In genomic region chr15:78099516-78099915, GRCm38 (mm10) we compare ENCODE assay signal across 33 mouse cellular contexts. TPM values are rescaled to one million over a fixed set of nuclear protein-coding genes. Genes with fewer than 3 reads are reported as not detected.
DNase-seq lines count a peak whose midpoint lies in the region; ATAC-seq lines count a peak whose summit lies in the region.
"Had no signal": no experiment of that assay in that cellular context is flagged by ENCODE, and none has a peak within 500 bp of the region (broad histone marks: within the 10 kb centered on the region; RNA-seq: fewer than 3 reads in every experiment).

No protein-coding gene starts in this region.

- no peaks in the 10 kb centered on the region for H3K27me3 ChIP-seq in heart, embryonic 10.5 days (ENCODE audit: insufficient read depth, poor library complexity, severe bottlenecking)
- H3K27me3 ChIP-seq: forebrain, embryonic 13.5 days; hindbrain, embryonic 15.5 days; liver, embryonic 12.5 days had no signal

- no peaks in the 10 kb centered on the region for H3K4me1 ChIP-seq in heart, embryonic 10.5 days
- H3K4me1 ChIP-seq: intestine, embryonic 15.5 days; liver, embryonic 12.5 days had no signal

- no peaks in the 10 kb centered on the region for H3K36me3 ChIP-seq in heart, embryonic 10.5 days
- H3K36me3 ChIP-seq: hindbrain, embryonic 10.5 days; hindbrain, embryonic 15.5 days; intestine, embryonic 15.5 days; liver, embryonic 12.5 days had no signal

- DNase-seq in left cerebral cortex, postnatal 4 days = peak; percentile 79
- DNase-seq in left cerebral cortex, postnatal 14 days (ENCODE audit: low spot score in 2 of 2) = no peak
- peak; percentile 74 to 80 for DNase-seq in cerebellum, adult 18-20 months
- DNase-seq in cerebellum, adult 9-11 months = peak; percentile 75
- no peak for DNase-seq in heart, embryonic 10.5 days (ENCODE audit: low spot score)
- DNase-seq in gastrocnemius, postnatal 36 days = no peak
- DNase-seq: adrenal gland, adult 8-10 months; gastrocnemius, adult 2 months; heart, postnatal 14 days; kidney, adult 2 months; kidney, postnatal 36 days; liver, postnatal 0 days; lung, postnatal 4 days; midbrain, embryonic 14.5 days; right cerebral cortex, postnatal 25 days; spleen, adult 18-20 months; thymus, postnatal 14 days had no signal

- intact Hi-C loops in left cerebral cortex, postnatal 4 days (cut with DNase I) = no loop called here
- intact Hi-C loops in left cerebral cortex, postnatal 14 days (cut with DNase I) = no loop called here
- intact Hi-C loops in gastrocnemius, postnatal 36 days (cut with DNase I) = no loop called here

- H3K27ac ChIP-seq in heart, embryonic 10.5 days = no peak overlapping the region
- H3K27ac ChIP-seq: forebrain, embryonic 13.5 days; gastrocnemius, adult 2 months; hindbrain, embryonic 10.5 days; hindbrain, embryonic 15.5 days; intestine, embryonic 15.5 days; layer of hippocampus, adult 2 months; left cerebral cortex, adult 2 months; liver, embryonic 12.5 days had no signal

- no peak for ATAC-seq in frontal cortex, adult (ENCODE audit: low TSS enrichment)
- ATAC-seq: forebrain, embryonic 13.5 days; intestine, embryonic 15.5 days; liver, embryonic 12.5 days; liver, postnatal 0 days; lung, postnatal 0 days had no signal

- H3K9me3 ChIP-seq in heart, embryonic 10.5 days = no peaks in the 10 kb centered on the region
- H3K9me3 ChIP-seq: forebrain, embryonic 13.5 days; hindbrain, embryonic 10.5 days; hindbrain, embryonic 15.5 days; intestine, embryonic 15.5 days; liver, embryonic 12.5 days had no signal

- no peak overlapping the region for H3K4me3 ChIP-seq in heart, embryonic 10.5 days
- H3K4me3 ChIP-seq: forebrain, embryonic 13.5 days; gastrocnemius, adult 2 months; hindbrain, embryonic 10.5 days; hindbrain, embryonic 15.5 days; intestine, embryonic 15.5 days; layer of hippocampus, adult 2 months; left cerebral cortex, adult 2 months; liver, embryonic 12.5 days had no signal

- WGBS in heart, embryonic 10.5 days = 51% methylated on average over 5 of the region's 5 CpGs

RNA-seq across cellular contexts. Expression of gene Cacng2, which starts 20.3 kb away (rescaled TPM):
- total RNA-seq in left cerebral cortex, postnatal 4 days (2021) = 10 to 100 TPM; 36.0 to 36.7 TPM
- total RNA-seq in left cerebral cortex, postnatal 14 days (2021) = 10 to 100 TPM; 60.5 to 68.7 TPM
- polyA plus RNA-seq in heart, embryonic 10.5 days (2016; fragmentation: Nextera tagmentation; extraction: Ambion mirVana) = not detected in 2 replicates
- not detected for total RNA-seq in gastrocnemius, postnatal 36 days (2021)
- total RNA-seq: ES-E14; gastrocnemius, adult 2 months; heart, adult 8-10 months; heart, postnatal 14 days; megakaryocyte-erythroid progenitor cell, adult 5-6 weeks; neutrophil, adult 5-6 weeks had no signal
- polyA plus RNA-seq: heart, embryonic 14.5 days; kidney, embryonic 16.5 days; liver, embryonic 12.5 days; liver, postnatal 0 days; lung, postnatal 0 days; urinary bladder, adult 2 months had no signal

Comparison
In these comparisons a context has a peak if more than half of its experiments do, and no peak if none do; other contexts are left out.
1. DNase-seq: peak in left cerebral cortex, postnatal 4 days (single experiment), cerebellum, adult 18-20 months (2 of 2) and cerebellum, adult 9-11 months (single experiment); none in left cerebral cortex, postnatal 14 days (0 of 2), heart, embryonic 10.5 days (single experiment) and gastrocnemius, postnatal 36 days (0 of 2).
2. RNA of gene Cacng2, which starts 20.3 kb away (total RNA-seq): 60.5 to 68.7 TPM in left cerebral cortex, postnatal 14 days and 36.0 to 36.7 TPM in left cerebral cortex, postnatal 4 days; not detected in gastrocnemius, postnatal 36 days; every median in the first group is over 10 times any median in the second.